Mouse (Mus musculus) c-Kit-positive CD71-negative TER-119-negative erythroid progenitor cells, embryonic 14.5 days (primary cell): ENCODE measurements around the gene Muc3a.

Experiments
- DNase-seq: peaks from one replicate; pipeline ENCODE4 v3.0.0-alpha.2; 2013; ENCODE audit warnings: low read depth

The Muc3a gene

GRCm38 (mm10) chr5:137212289-137212688 is at the start of gene Muc3a:
Gene Muc3a, minus strand, starts transcription at chr5:137212389.
- DNase-seq, result no peak

GRCm38 (mm10) chr5:137211114-137211829 is 917 bp downstream of the Muc3a start:
- no peak for DNase-seq

- DNase-seq, result no peak
Observed at GRCm38 (mm10) chr5:137210689-137211088, 1.5 kb downstream of the Muc3a start.

- DNase-seq, result no peak
Observed at GRCm38 (mm10) chr5:137205301-137205700, 6.9 kb downstream of the Muc3a start.

GRCm38 (mm10) chr5:137194488-137195120 is 17.6 kb downstream of the Muc3a start:
- DNase-seq, result no peak

- DNase-seq, result no peak
Observed at GRCm38 (mm10) chr5:137193279-137193952, 18.8 kb downstream of the Muc3a start.

- no peak for DNase-seq
Observed at GRCm38 (mm10) chr5:137189326-137189725, 22.9 kb downstream of the Muc3a start.

- no peak for DNase-seq
Observed at GRCm38 (mm10) chr5:137185362-137185761, 26.8 kb downstream of the Muc3a start.

- peak; percentile 38 for DNase-seq
Observed at GRCm38 (mm10) chr5:137179646-137180374, 32.4 kb downstream of the Muc3a start.

- no peak for DNase-seq
Observed at GRCm38 (mm10) chr5:137173967-137174366, 38.2 kb downstream of the Muc3a start.

- no peak for DNase-seq
Observed at GRCm38 (mm10) chr5:137172591-137172990, 39.6 kb downstream of the Muc3a start.

- no peak for DNase-seq
Observed at GRCm38 (mm10) chr5:137171478-137171877, 40.7 kb downstream of the Muc3a start.

- no peak for DNase-seq
Observed at GRCm38 (mm10) chr5:137170836-137171380, 41.3 kb downstream of the Muc3a start.

- no peak for DNase-seq
Observed at GRCm38 (mm10) chr5:137167539-137167938, 44.6 kb downstream of the Muc3a start.

GRCm38 (mm10) chr5:137166012-137166411 is 46.2 kb downstream of the Muc3a start:
- no peak for DNase-seq

- DNase-seq, result no peak
Observed at GRCm38 (mm10) chr5:137161853-137162252, 50.3 kb downstream of the Muc3a start.

GRCm38 (mm10) chr5:137159461-137159860 is 52.7 kb downstream of the Muc3a start:
- DNase-seq, result peak; percentile 62
